Comparison of ENCODE assay signal across 9 mouse cellular contexts in the genomic region with DNA sequence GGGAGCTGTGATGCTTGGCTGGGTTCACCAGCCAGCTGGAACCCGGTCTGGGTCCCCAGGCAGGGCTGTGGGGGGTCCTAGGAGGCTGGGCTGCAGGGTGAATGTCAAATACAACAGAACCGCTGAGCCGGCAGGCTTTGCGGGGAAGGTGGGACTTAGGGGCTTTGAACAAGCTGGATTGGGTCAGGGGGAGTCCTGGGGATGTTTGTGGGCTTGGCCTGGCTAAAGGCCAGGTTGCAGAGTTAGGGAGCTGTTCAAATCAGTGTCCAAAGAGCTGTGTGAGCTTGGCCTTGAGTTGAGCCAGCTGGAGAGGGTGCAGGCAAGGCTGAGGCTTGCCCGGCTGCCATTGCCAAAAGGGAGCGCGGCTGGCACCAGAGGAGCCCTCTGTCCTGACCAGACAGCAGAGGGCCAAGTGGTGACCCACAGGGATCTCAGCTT.
DNase-seq lines count a peak whose midpoint lies in the region; ATAC-seq lines count a peak whose summit lies in the region.
"Had no signal": no experiment of that assay in that cellular context is flagged by ENCODE, and none has a peak within 500 bp of the region (broad histone marks: within the 10 kb centered on the region; RNA-seq: fewer than 3 reads in every experiment).

No protein-coding gene starts in this region.

- no peak overlapping the region; the same call in 1 of the 2 replicates for H3K9ac ChIP-seq in kidney, embryonic 16.5 days (replicated peaks; ENCODE audit: low read length)
- H3K9ac ChIP-seq in forebrain, embryonic 13.5 days = no peak overlapping the region
- peak overlapping the region; percentile 4; the same call in 1 of the 2 replicates for H3K9ac ChIP-seq in intestine, embryonic 15.5 days
- no peak overlapping the region for H3K9ac ChIP-seq in midbrain, embryonic 13.5 days (replicated peaks)

- peaks cover 16% of the 10 kb centered on the region for H3K4me1 ChIP-seq in kidney, embryonic 16.5 days (ENCODE audit: insufficient read depth, low read length)
- peaks cover 57% of the 10 kb centered on the region for H3K4me1 ChIP-seq in forebrain, embryonic 13.5 days
- H3K4me1 ChIP-seq in intestine, embryonic 15.5 days (replicated peaks) = peaks cover 5% of the 10 kb centered on the region; the same call in 1 of the 2 replicates
- H3K4me1 ChIP-seq in midbrain, embryonic 13.5 days (replicated peaks) = peaks cover 25% of the 10 kb centered on the region

- H3K27ac ChIP-seq in kidney, embryonic 16.5 days (ENCODE audit: low read length) = peak overlapping the region; percentile 52
- peak overlapping the region; percentile 82 for H3K27ac ChIP-seq in forebrain, embryonic 13.5 days
- H3K27ac ChIP-seq in intestine, embryonic 15.5 days = no peak overlapping the region
- H3K27ac ChIP-seq in midbrain, embryonic 13.5 days = peak overlapping the region; percentile 54

- peak overlapping the region; percentile 38 for H3K4me3 ChIP-seq in kidney, embryonic 16.5 days (ENCODE audit: low read length)
- H3K4me3 ChIP-seq in forebrain, embryonic 13.5 days = no peak overlapping the region
- H3K4me3 ChIP-seq in intestine, embryonic 15.5 days (replicated peaks) = peak overlapping the region; percentile 12; the same call in 1 of the 2 replicates
- H3K4me3 ChIP-seq in midbrain, embryonic 13.5 days (replicated peaks) = no peak overlapping the region

- H3K36me3 ChIP-seq in kidney, embryonic 16.5 days (ENCODE audit: insufficient read depth, low read length) = no peaks in the 10 kb centered on the region
- H3K36me3 ChIP-seq in forebrain, embryonic 13.5 days (ENCODE audit: poor library complexity, severe bottlenecking) = no peaks in the 10 kb centered on the region
- no peaks in the 10 kb centered on the region for H3K36me3 ChIP-seq in intestine, embryonic 15.5 days
- no peaks in the 10 kb centered on the region for H3K36me3 ChIP-seq in midbrain, embryonic 13.5 days
- H3K36me3 ChIP-seq: G1E had no signal

- H3K27me3 ChIP-seq in kidney, embryonic 16.5 days (ENCODE audit: insufficient read depth, low read length) = 0 out of 2 replicates have a peak, but pooled peaks cover 6% of the 10 kb centered on the region
- H3K27me3 ChIP-seq in forebrain, embryonic 13.5 days = peaks cover 13% of the 10 kb centered on the region; the same call in 1 of the 2 replicates
- H3K27me3 ChIP-seq in intestine, embryonic 15.5 days (replicated peaks) = peaks cover 8% of the 10 kb centered on the region; the same call in 1 of the 2 replicates
- H3K27me3 ChIP-seq in midbrain, embryonic 13.5 days = no peaks in the 10 kb centered on the region; the same call in 1 of the 2 replicates

- peak overlapping the region; percentile 55 for H3K4me2 ChIP-seq in kidney, embryonic 16.5 days (replicated peaks; ENCODE audit: low read depth, low read length)
- H3K4me2 ChIP-seq in forebrain, embryonic 13.5 days = peak overlapping the region; percentile 36
- H3K4me2 ChIP-seq in intestine, embryonic 15.5 days (replicated peaks) = peak overlapping the region; percentile 51
- H3K4me2 ChIP-seq in midbrain, embryonic 13.5 days (replicated peaks) = peak overlapping the region; percentile 19

- peak; percentile 91 for ATAC-seq in kidney, embryonic 16.5 days (ENCODE audit: low FRiP score, low TSS enrichment)
- ATAC-seq in forebrain, embryonic 13.5 days = peak; percentile 76
- peak; percentile 55 for ATAC-seq in intestine, embryonic 15.5 days
- peak; percentile 63 for ATAC-seq in midbrain, embryonic 13.5 days
- no peak for ATAC-seq in monocyte, adult 5-6 weeks (replicated peaks; ENCODE audit: insufficient number of reproducible peaks, low FRiP score, low TSS enrichment, poor library complexity, severe bottlenecking)

- H3K9me3 ChIP-seq in kidney, embryonic 16.5 days (ENCODE audit: low read length) = peaks cover 4% of the 10 kb centered on the region; the same call in 1 of the 2 replicates
- no peaks in the 10 kb centered on the region for H3K9me3 ChIP-seq in forebrain, embryonic 13.5 days (replicated peaks)
- no peaks in the 10 kb centered on the region for H3K9me3 ChIP-seq in intestine, embryonic 15.5 days
- no peaks in the 10 kb centered on the region for H3K9me3 ChIP-seq in midbrain, embryonic 13.5 days
- H3K9me3 ChIP-seq: G1E had no signal

- 20% methylated on average over 7 of the region's 7 CpGs for WGBS in kidney, embryonic 16.5 days
- 33% methylated on average over 7 of the region's 7 CpGs for WGBS in forebrain, embryonic 13.5 days
- 33% methylated on average over 7 of the region's 7 CpGs for WGBS in intestine, embryonic 15.5 days
- WGBS in midbrain, embryonic 13.5 days = 41% methylated on average over 7 of the region's 7 CpGs

- DNase-seq in kidney, adult 11 months = no peak
- DNase-seq in brain, embryonic 18.5 days (ENCODE audit: low read depth, low spot score) = peak; percentile 62
- DNase-seq in urinary bladder, postnatal 4 days (ENCODE audit: low spot score in 2 of 2) = no peak

Comparison
In these comparisons a context has a peak if more than half of its experiments do, and no peak if none do; other contexts are left out.
1. H3K4me3 ChIP-seq: peak in kidney, embryonic 16.5 days (single experiment) and intestine, embryonic 15.5 days (single experiment); none in forebrain, embryonic 13.5 days (single experiment) and midbrain, embryonic 13.5 days (single experiment).
2. Peak in every context shown above with its lines, with median percentiles within 50 percentile points of each other: H3K4me2 ChIP-seq.